Mouse (Mus musculus): ENCODE measurements at regions not wholly inside any gene's neighbourhood (a gene's known extent, or its start where the extent isn't known, plus 50 kb on each side); places are given as distances from the start of the nearest gene placed in this dataset.

GRCm38 (mm10) chr15:72321528-72321927 lies 1512.8 kb upstream of the Gm6569 start:
- DNase-seq (ENCODE audit: extremely low read depth, low read depth, low spot score), result no peak
- Histone ChIP-seq H3K9ac (ENCODE audit: low read depth, low read length) (no peak overlapping the region), H3K4me3 (ENCODE audit: insufficient read depth, low read depth, low read length) (no peak overlapping the region), H3K36me3 (ENCODE audit: control insufficient read depth, insufficient read depth, low read length) (no peaks in the 10 kb centered on the region), H3K4me1 (ENCODE audit: control insufficient read depth, insufficient read depth, low read length) (no peaks in the 10 kb centered on the region), H3K27me3 (ENCODE audit: control insufficient read depth, insufficient read depth, low read length) (no peaks in the 10 kb centered on the region), H3K27ac (replicated peaks; ENCODE audit: insufficient read depth, low read depth, low read length) (no peak overlapping the region), H3K79me2 (ENCODE audit: control insufficient read depth, insufficient read depth, low read length) (no peaks in the 10 kb centered on the region)
- no peak for TF ChIP-seq POLR2A (IDR thresholded peaks at IDR 0.05; ENCODE audit: extremely low read depth, insufficient read depth, low read length)
- no peak for TF ChIP-seq CTCF (IDR thresholded peaks at IDR 0.05; ENCODE audit: low read depth, low read length)
- 88% methylated on average over 5 of the region's 5 CpGs for WGBS

- H3K27me3 ChIP-seq (ENCODE audit: control insufficient read depth, insufficient read depth, low read length), result no peaks in the 10 kb centered on the region
- no peak overlapping the region for H3K27ac ChIP-seq (replicated peaks; ENCODE audit: insufficient read depth, low read depth, low read length)
- H3K4me1 ChIP-seq (ENCODE audit: control insufficient read depth, insufficient read depth, low read length), result no peaks in the 10 kb centered on the region
- H3K36me3 ChIP-seq (ENCODE audit: control insufficient read depth, insufficient read depth, low read length), result no peaks in the 10 kb centered on the region
- no peak overlapping the region for H3K4me3 ChIP-seq (ENCODE audit: insufficient read depth, low read depth, low read length)
- no peak for DNase-seq (ENCODE audit: extremely low read depth, low read depth, low spot score)
- WGBS, result 94% methylated on average over 3 of the region's 3 CpGs
- no peaks in the 10 kb centered on the region for H3K79me2 ChIP-seq (ENCODE audit: control insufficient read depth, insufficient read depth, low read length)
- TF ChIP-seq POLR2A (IDR thresholded peaks at IDR 0.05; ENCODE audit: extremely low read depth, insufficient read depth, low read length), result no peak
- no peak overlapping the region for H3K9ac ChIP-seq (ENCODE audit: low read depth, low read length)
These were observed 1512.2 kb upstream of the Gm6569 start for GRCm38 (mm10) chr15:72322127-72322526.

- Histone ChIP-seq H3K4me1 (ENCODE audit: control insufficient read depth, insufficient read depth, low read length) (no peaks in the 10 kb centered on the region), H3K36me3 (ENCODE audit: control insufficient read depth, insufficient read depth, low read length) (no peaks in the 10 kb centered on the region), H3K79me2 (ENCODE audit: control insufficient read depth, insufficient read depth, low read length) (no peaks in the 10 kb centered on the region), H3K4me3 (ENCODE audit: insufficient read depth, low read depth, low read length) (no peak overlapping the region), H3K27me3 (ENCODE audit: control insufficient read depth, insufficient read depth, low read length) (no peaks in the 10 kb centered on the region), H3K9ac (ENCODE audit: low read depth, low read length) (no peak overlapping the region), H3K27ac (replicated peaks; ENCODE audit: insufficient read depth, low read depth, low read length) (no peak overlapping the region)
- TF ChIP-seq POLR2A (IDR thresholded peaks at IDR 0.05; ENCODE audit: extremely low read depth, insufficient read depth, low read length) (no peak), CTCF (IDR thresholded peaks at IDR 0.05; ENCODE audit: low read depth, low read length) (no peak)
- 75% methylated on average over 7 of the region's 7 CpGs for WGBS
- DNase-seq (ENCODE audit: extremely low read depth, low read depth, low spot score), result no peak
These were observed 1511.2 kb upstream of the Gm6569 start for GRCm38 (mm10) chr15:72323158-72323557.

GRCm38 (mm10) chr15:72331262-72331661 lies 1503.1 kb upstream of the Gm6569 start:
- TF ChIP-seq POLR2A (IDR thresholded peaks at IDR 0.05; ENCODE audit: extremely low read depth, insufficient read depth, low read length) (no peak), CTCF (IDR thresholded peaks at IDR 0.05; ENCODE audit: low read depth, low read length) (no peak)
- H3K27ac ChIP-seq (replicated peaks; ENCODE audit: insufficient read depth, low read depth, low read length), result no peak overlapping the region
- H3K4me3 ChIP-seq (ENCODE audit: insufficient read depth, low read depth, low read length), result no peak overlapping the region
- H3K9ac ChIP-seq (ENCODE audit: low read depth, low read length), result no peak overlapping the region
- no peak for DNase-seq (ENCODE audit: extremely low read depth, low read depth, low spot score)
- H3K36me3 ChIP-seq (ENCODE audit: control insufficient read depth, insufficient read depth, low read length), result no peaks in the 10 kb centered on the region
- WGBS, result 65% methylated on average over 4 of the region's 4 CpGs
- no peaks in the 10 kb centered on the region for H3K79me2 ChIP-seq (ENCODE audit: control insufficient read depth, insufficient read depth, low read length)
- H3K27me3 ChIP-seq (ENCODE audit: control insufficient read depth, insufficient read depth, low read length), result no peaks in the 10 kb centered on the region
- H3K4me1 ChIP-seq (ENCODE audit: control insufficient read depth, insufficient read depth, low read length), result no peaks in the 10 kb centered on the region

GRCm38 (mm10) chr15:72334497-72334896 lies 1499.9 kb upstream of the Gm6569 start:
- WGBS, result 83% methylated on average over 4 of the region's 4 CpGs
- no peaks in the 10 kb centered on the region for H3K79me2 ChIP-seq (ENCODE audit: control insufficient read depth, insufficient read depth, low read length)
- no peak for TF ChIP-seq CTCF (IDR thresholded peaks at IDR 0.05; ENCODE audit: low read depth, low read length)
- TF ChIP-seq POLR2A (IDR thresholded peaks at IDR 0.05; ENCODE audit: extremely low read depth, insufficient read depth, low read length), result no peak
- no peaks in the 10 kb centered on the region for H3K4me1 ChIP-seq (ENCODE audit: control insufficient read depth, insufficient read depth, low read length)
- no peak overlapping the region for H3K9ac ChIP-seq (ENCODE audit: low read depth, low read length)
- no peaks in the 10 kb centered on the region for H3K36me3 ChIP-seq (ENCODE audit: control insufficient read depth, insufficient read depth, low read length)
- no peak for DNase-seq (ENCODE audit: extremely low read depth, low read depth, low spot score)
- H3K4me3 ChIP-seq (ENCODE audit: insufficient read depth, low read depth, low read length), result no peak overlapping the region
- H3K27me3 ChIP-seq (ENCODE audit: control insufficient read depth, insufficient read depth, low read length), result no peaks in the 10 kb centered on the region
- H3K27ac ChIP-seq (replicated peaks; ENCODE audit: insufficient read depth, low read depth, low read length), result no peak overlapping the region

GRCm38 (mm10) chr15:72339629-72340028 lies 1494.7 kb upstream of the Gm6569 start:
- TF ChIP-seq CTCF (IDR thresholded peaks at IDR 0.05; ENCODE audit: low read depth, low read length) (no peak), POLR2A (IDR thresholded peaks at IDR 0.05; ENCODE audit: extremely low read depth, insufficient read depth, low read length) (no peak)
- Histone ChIP-seq H3K4me3 (ENCODE audit: insufficient read depth, low read depth, low read length) (no peak overlapping the region), H3K27me3 (ENCODE audit: control insufficient read depth, insufficient read depth, low read length) (no peaks in the 10 kb centered on the region), H3K9ac (ENCODE audit: low read depth, low read length) (no peak overlapping the region), H3K4me1 (ENCODE audit: control insufficient read depth, insufficient read depth, low read length) (no peaks in the 10 kb centered on the region), H3K36me3 (ENCODE audit: control insufficient read depth, insufficient read depth, low read length) (no peaks in the 10 kb centered on the region), H3K79me2 (ENCODE audit: control insufficient read depth, insufficient read depth, low read length) (no peaks in the 10 kb centered on the region), H3K27ac (replicated peaks; ENCODE audit: insufficient read depth, low read depth, low read length) (no peak overlapping the region)
- WGBS, result 76% methylated on average over 1 of the region's 1 CpGs
- no peak for DNase-seq (ENCODE audit: extremely low read depth, low read depth, low spot score)
